Mouse (Mus musculus): ENCODE data around the gene Tspan2. TPM values are rescaled to one million over a fixed set of nuclear protein-coding genes. Genes with fewer than 3 reads are reported as not detected.

Gene Tspan2
- polyA plus RNA-seq, 1 experiment: not detected

DNA sequence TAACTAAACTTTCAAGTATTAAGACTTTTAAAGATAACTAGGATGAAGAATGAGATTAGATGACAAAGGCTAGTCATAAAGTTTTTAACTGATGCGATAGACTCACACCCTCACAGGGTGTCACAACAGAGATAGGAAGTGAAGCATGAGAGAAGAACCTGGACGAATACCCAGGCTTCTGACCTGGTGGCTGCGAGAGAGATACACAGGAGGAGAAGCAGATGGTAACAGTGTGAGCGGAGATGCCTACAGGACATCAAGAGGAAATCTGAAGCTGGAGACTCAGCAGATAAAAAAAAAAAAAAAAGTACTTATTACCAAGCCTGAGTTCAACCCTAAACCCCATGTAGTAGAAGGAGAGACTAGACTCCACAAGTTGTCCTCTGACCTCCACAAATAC is 38.7 kb downstream of the Tspan2 start:
- no peak overlapping the region for H3K4me3 ChIP-seq (ENCODE audit: insufficient read depth, low read depth, low read length)
- H3K4me1 ChIP-seq (ENCODE audit: control insufficient read depth, insufficient read depth, low read length): no peaks in the 10 kb centered on the region
- WGBS: 94% methylated on average over 4 of the region's 4 CpGs
- no peak overlapping the region for H3K27ac ChIP-seq (ENCODE audit: insufficient read depth, low read depth, low read length)
- TF ChIP-seq CTCF (IDR thresholded peaks at IDR 0.05; ENCODE audit: insufficient read depth, low read depth, low read length): no peak
- no peak for TF ChIP-seq POLR2A (IDR thresholded peaks at IDR 0.05; ENCODE audit: insufficient read depth, low read depth, low read length)

DNA sequence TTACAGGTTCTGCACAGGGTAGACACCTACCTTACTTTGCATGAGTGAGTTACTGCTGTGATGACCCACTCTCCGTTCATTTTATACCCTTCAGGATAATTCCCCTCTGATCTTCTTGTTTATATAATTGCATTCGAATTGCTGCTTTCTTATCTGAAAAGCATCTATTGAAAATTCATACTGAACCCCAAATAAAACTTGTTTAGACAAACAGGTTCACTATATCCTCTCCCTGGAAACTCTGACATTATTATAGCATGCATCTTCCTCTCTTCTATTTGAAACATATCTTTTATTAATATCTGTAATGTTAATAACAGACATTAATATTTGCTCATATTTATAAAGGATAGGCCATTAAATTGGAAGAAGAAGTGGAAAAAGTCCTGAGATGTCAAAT is 48.3 kb downstream of the Tspan2 start, which contains the start of gene Tshb:
Gene Tshb, minus strand, starts transcription at position 101 of the 400 bp plus-strand sequence.
- no peak within 1 kb of the TSS for H3K27ac ChIP-seq (ENCODE audit: insufficient read depth, low read depth, low read length)
- H3K4me1 ChIP-seq (ENCODE audit: control insufficient read depth, insufficient read depth, low read length): no peaks in the 10 kb centered on the region
- H3K4me3 ChIP-seq (ENCODE audit: insufficient read depth, low read depth, low read length): no peak within 1 kb of the TSS
- TF ChIP-seq CTCF (IDR thresholded peaks at IDR 0.05; ENCODE audit: insufficient read depth, low read depth, low read length) (no peak), POLR2A (IDR thresholded peaks at IDR 0.05; ENCODE audit: insufficient read depth, low read depth, low read length) (no peak)
- 74% methylated on average over 2 of the region's 2 CpGs for WGBS

- no peaks in the 10 kb centered on the region for H3K4me1 ChIP-seq (ENCODE audit: control insufficient read depth, insufficient read depth, low read length)
- 54% methylated on average over 4 of the region's 4 CpGs for WGBS
These were observed 53.0 kb downstream of the Tspan2 start for GRCm38 (mm10) chr3:102787369-102787768.

DNA sequence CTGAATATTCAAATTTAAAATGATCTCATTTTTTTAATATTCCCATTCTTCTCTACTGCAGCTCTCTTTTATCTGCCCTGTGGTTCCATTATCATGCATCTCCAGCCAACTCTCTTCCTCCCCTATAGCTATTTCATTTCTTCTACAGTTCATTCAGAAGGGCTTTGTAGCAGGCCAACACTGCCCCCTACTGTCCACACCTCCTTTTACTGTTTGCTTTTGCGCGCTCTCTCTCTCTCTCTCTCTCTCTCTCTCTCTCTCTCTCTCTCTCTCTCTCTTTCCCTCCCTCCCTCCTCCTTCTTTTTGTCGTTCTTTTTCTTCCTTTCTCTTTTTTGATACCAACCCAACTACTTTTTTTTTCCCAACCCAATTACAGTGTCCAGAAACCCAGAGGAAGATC is 69.6 kb downstream of the Tspan2 start:
- WGBS: 12% methylated on average over 3 of the region's 3 CpGs
- Histone ChIP-seq H3K27ac (ENCODE audit: insufficient read depth, low read depth, low read length) (no peak overlapping the region), H3K4me3 (ENCODE audit: insufficient read depth, low read depth, low read length) (no peak overlapping the region), H3K4me1 (ENCODE audit: control insufficient read depth, insufficient read depth, low read length) (no peaks in the 10 kb centered on the region)
- TF ChIP-seq POLR2A (IDR thresholded peaks at IDR 0.05; ENCODE audit: insufficient read depth, low read depth, low read length): no peak
- TF ChIP-seq CTCF (IDR thresholded peaks at IDR 0.05; ENCODE audit: insufficient read depth, low read depth, low read length): no peak

More at GRCm38 (mm10) chr3:102787369-102787768, 53.0 kb downstream of the Tspan2 start:
- Histone ChIP-seq H3K27ac (ENCODE audit: insufficient read depth, low read depth, low read length) (no peak overlapping the region), H3K4me3 (ENCODE audit: insufficient read depth, low read depth, low read length) (no peak overlapping the region)
- TF ChIP-seq POLR2A (IDR thresholded peaks at IDR 0.05; ENCODE audit: insufficient read depth, low read depth, low read length) (no peak), CTCF (IDR thresholded peaks at IDR 0.05; ENCODE audit: insufficient read depth, low read depth, low read length) (no peak)

GRCm38 (mm10) chr3:102842386-102842785 is 108.1 kb downstream of the Tspan2 start:
- WGBS: 47% methylated on average over 1 of the region's 1 CpGs
- Histone ChIP-seq H3K27ac (ENCODE audit: insufficient read depth, low read depth, low read length) (no peak overlapping the region), H3K4me3 (ENCODE audit: insufficient read depth, low read depth, low read length) (no peak overlapping the region), H3K4me1 (ENCODE audit: control insufficient read depth, insufficient read depth, low read length) (no peaks in the 10 kb centered on the region)
- TF ChIP-seq POLR2A (IDR thresholded peaks at IDR 0.05; ENCODE audit: insufficient read depth, low read depth, low read length): no peak
- TF ChIP-seq CTCF (IDR thresholded peaks at IDR 0.05; ENCODE audit: insufficient read depth, low read depth, low read length): no peak

DNA sequence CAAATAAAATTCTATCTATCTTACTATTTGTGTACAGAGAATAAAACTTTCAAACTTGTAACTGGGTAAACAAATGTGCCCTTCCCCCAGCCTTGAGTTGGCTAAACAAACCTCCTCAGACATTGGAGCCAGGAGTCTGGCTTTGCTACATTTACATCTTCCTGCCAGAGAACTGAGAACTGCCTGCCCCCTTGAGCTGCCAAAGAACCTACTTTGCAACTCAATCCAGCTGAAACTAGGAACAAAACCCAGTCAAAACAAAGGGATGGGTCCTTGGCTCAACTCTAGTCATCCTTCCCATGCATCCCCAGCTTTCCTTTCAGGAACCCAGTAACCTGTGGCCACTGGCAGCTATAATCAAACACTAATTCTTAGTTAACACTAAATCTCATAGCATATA is 114.3 kb downstream of the Tspan2 start:
- TF ChIP-seq CTCF (IDR thresholded peaks at IDR 0.05; ENCODE audit: insufficient read depth, low read depth, low read length) (no peak), POLR2A (IDR thresholded peaks at IDR 0.05; ENCODE audit: insufficient read depth, low read depth, low read length) (no peak)
- H3K4me3 ChIP-seq (ENCODE audit: insufficient read depth, low read depth, low read length): no peak overlapping the region
- no peak overlapping the region for H3K27ac ChIP-seq (ENCODE audit: insufficient read depth, low read depth, low read length)
- no peaks in the 10 kb centered on the region for H3K4me1 ChIP-seq (ENCODE audit: control insufficient read depth, insufficient read depth, low read length)

Other genes starting within 250 kb of the Tspan2 start
- gene Tshb, start 48.2 kb downstream of the Tspan2 start, polyA plus RNA-seq (2012; ENCODE audit: insufficient read depth, insufficient read length, low replicate concordance, missing spikeins): not detected in 2 replicates
- gene Sycp1, start 201.6 kb downstream of the Tspan2 start, polyA plus RNA-seq (2012; ENCODE audit: insufficient read depth, insufficient read length, low replicate concordance, missing spikeins): not detected in 2 replicates
- not detected in 2 replicates for gene Nr1h5, start 229.6 kb downstream of the Tspan2 start, polyA plus RNA-seq (2012; ENCODE audit: insufficient read depth, insufficient read length, low replicate concordance, missing spikeins)

Measured in olfactory bulb, adult 2 months (tissue).